Mouse (Mus musculus) brain, embryonic 14.5 days (tissue): ENCODE data around the gene Trip4.

ENCODE experiments used
- CTCF ChIP-seq: fragments of 200-500 bp; IDR thresholded peaks from 2 replicates; pipeline ENCODE4 v1.5.1; 2012; ENCODE audit warnings: inconsistent platforms, mild to moderate bottlenecking, moderate library complexity, borderline replicate concordance; ENCODE audit not compliant: insufficient read depth, insufficient read length; ENCODE audit errors: extremely low read depth
- POLR2A ChIP-seq: fragments of 200-500 bp; IDR thresholded peaks from 2 replicates; pipeline ENCODE4 v1.6.1; 2012; ENCODE audit warnings: mild to moderate bottlenecking, inconsistent platforms, borderline replicate concordance; ENCODE audit not compliant: poor library complexity, insufficient read depth, insufficient read length, severe bottlenecking; ENCODE audit errors: extremely low read depth

DNA sequence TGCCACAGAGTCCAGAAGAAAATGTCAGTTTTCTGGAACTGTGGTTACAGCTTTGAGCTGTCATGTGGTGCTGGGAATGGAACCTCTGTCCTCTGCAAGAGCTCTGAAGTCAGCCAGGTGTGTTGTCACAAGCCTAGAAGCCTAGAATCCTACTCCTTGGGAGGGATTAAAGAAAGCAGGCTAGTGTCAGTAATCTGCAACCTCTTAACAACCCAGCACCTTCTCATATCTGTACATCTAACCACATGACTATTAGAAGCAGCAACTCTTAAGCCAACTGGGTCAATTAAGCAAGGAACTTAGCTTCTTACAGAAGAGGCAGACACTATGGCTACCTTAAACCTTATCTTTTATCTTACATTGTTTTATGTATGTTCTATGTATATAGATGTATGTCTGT lies 71.7 kb downstream of the Trip4 start:
- no peak for TF ChIP-seq POLR2A
- TF ChIP-seq CTCF = no peak
